Mouse (Mus musculus) common myeloid progenitor, adult 5-6 weeks (primary cell): Measurements from ENCODE around the gene Insig1. TPM values are rescaled to one million over a fixed set of nuclear protein-coding genes. Genes with fewer than 3 reads are reported as not detected.

ENCODE experiments used
- ATAC-seq: replicated peaks from 2 replicates; pipeline ENCODE4 v1.8.0; 2016; ENCODE audit warnings: low read depth, mild to moderate bottlenecking, moderate TSS enrichment, inconsistent platforms; ENCODE audit not compliant: poor library complexity, severe bottlenecking
- total RNA-seq: library from RNA; stranded (forward); fragments of 200-1000, 187-1606 nt; gene quantifications from 2 replicates; pipeline ENCODE4 v1.2.3, GENCODE M21; 2017

The Insig1 gene
- 37.7 and 38.2 TPM in 2 replicates for total RNA-seq

GRCm38 (mm10) chr5:28070828-28071455 is at the start of gene Insig1:
TSS of gene Insig1 (plus strand) at chr5:28071363.
- ATAC-seq: peak; percentile 77

GRCm38 (mm10) chr5:28023452-28023851 is 47.7 kb upstream of the Insig1 start:
- no peak for ATAC-seq

GRCm38 (mm10) chr5:28031577-28032236 is 39.5 kb upstream of the Insig1 start:
- no peak for ATAC-seq

DNA sequence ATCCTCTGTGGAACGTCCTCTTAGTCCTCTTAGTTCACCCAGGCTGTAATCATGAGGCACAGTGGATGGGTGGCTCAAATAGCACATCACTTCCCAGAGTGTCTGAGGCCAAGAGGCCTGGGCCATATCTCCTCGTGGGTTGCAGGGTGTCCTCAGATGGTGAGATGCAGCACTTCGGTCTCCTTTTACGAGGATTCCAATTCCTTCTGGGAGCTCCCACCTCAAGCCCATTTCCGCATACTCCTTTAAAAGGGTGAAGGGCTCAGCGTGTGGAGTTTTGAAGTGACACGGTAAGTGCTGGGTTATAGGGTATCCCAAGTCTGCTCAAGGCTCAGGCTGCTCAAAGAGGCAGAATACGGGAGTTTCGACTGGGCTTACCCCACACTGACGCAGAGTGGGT is 38.3 kb upstream of the Insig1 start:
- ATAC-seq: no peak

DNA sequence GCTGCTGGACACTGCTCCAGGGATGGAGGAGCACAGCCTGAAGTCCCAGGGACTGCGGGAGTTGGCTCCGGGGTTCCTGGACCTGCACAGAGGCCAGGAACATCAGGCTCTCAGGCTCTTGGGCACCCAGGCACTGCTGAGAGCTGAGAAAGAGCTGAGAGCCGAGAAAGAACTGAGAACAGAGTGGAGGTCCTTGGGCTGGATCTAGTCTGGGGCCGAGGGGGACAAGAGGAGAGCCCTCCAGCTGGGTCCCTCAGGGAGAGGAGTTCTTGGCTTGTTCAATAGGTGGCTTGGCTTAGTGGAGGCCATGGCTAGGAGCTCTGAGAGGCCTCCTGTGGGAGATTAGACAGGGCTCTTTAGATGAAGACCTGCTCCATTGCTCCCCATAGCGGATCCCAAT is 37.9 kb upstream of the Insig1 start:
- no peak for ATAC-seq

GRCm38 (mm10) chr5:28033826-28034225 is 37.3 kb upstream of the Insig1 start:
- ATAC-seq: no peak

DNA sequence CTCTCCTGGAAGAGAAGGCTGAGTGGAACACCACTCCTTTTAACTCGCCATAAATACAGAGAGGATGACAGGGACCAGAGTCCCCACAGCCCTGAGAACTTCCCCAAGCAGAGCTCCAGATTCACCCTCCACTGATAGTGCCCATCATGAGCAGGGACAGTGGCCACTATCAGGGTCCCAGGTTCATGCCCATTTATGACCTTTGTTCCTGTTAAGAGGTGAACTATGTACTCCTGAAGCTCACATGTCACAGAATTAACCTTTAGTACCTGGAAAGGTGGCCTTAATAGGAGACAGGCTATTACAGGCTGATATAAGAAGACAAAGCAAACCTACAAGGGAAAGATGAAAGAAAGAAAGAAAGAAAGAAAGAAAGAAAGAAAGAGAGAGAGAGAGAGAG is 35.2 kb upstream of the Insig1 start:
- ATAC-seq: no peak

DNA sequence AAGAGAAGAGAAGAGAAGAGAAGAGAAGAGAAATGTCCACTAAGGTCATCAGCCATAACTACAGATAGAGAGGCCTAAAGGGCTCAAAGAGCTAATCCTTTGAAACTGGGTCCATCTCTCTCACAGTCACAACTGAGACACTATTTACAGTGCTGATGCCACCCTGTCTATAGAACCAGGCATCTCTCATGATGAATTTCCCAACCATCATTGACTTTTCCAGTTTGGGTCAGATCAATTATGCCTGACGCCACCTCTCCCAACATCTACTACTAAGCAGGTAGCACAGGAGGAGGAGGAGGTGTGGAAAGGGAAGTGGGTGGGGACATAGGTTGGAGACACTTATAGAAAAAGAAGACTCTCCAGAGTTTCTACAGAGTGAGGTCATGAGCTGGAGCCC is 34.6 kb upstream of the Insig1 start:
- ATAC-seq: no peak

DNA sequence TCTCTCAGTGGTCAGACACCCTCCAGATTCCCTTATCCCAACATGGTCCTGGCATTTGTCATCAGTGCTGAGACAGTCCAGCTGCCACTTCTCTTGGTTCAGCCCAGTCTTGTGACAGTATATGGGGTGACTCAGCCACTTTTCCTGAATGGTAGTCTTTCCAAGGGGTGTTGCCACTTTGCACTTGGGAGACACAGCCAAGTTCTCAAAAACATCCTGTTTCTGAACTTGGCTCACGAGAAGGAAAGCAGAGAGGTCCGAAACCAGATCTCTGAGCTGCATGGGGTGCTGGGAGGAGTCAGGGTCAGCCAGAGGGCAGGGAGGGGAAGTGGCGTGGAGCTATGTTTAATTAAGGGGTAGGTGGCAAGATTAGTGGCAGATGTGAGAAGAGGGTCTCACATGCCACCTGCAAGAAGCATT is 34.0 kb upstream of the Insig1 start:
- peak; percentile 77 for ATAC-seq

DNA sequence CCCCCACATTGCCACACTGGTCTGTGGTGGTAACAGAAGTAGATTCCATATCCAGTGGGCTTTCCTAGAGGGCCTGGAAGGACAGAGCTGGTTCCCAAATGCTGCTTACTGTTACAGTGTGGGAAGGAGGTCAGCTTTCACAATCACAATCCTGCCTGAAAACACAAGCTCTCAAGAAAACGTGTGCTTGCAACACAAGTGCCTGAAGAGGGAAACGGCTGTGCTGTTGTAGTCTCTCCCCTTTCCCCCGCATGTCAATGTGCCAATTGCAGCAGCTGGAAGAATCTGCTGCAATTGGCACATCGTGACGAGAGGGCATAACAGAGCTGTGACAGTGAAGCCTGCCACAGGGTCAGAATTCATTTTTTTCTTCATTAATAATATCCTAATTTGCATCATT is 33.5 kb upstream of the Insig1 start:
- peak; percentile 40 for ATAC-seq

DNA sequence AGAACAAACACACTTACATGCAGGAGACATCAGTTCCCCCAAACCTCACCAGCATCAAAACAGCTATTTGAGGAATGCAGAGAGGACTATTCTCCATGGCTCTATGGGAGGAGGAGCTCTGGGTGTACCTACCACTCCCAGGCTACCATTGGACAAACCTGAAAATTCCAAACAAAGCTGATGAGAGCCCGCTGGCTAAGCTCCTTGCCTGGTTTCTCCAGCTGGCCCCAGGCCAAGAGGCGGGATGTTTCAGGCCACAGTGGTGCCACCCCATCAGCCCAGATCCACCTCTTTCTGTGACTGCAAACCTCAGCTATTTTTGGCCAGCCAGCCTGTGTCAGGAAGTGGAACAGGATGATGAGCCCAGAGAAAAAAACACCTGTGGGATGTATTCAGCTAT is 33.0 kb upstream of the Insig1 start:
- ATAC-seq: 0 out of 2 replicates have a peak, but pooled peaks have one; percentile 40

- no peak for ATAC-seq
Measured at GRCm38 (mm10) chr5:28039746-28040655, 31.2 kb upstream of the Insig1 start.

GRCm38 (mm10) chr5:28040726-28041125 is 30.4 kb upstream of the Insig1 start:
- no peak for ATAC-seq

- no peak for ATAC-seq
Measured at GRCm38 (mm10) chr5:28042021-28042420, 29.1 kb upstream of the Insig1 start.

DNA sequence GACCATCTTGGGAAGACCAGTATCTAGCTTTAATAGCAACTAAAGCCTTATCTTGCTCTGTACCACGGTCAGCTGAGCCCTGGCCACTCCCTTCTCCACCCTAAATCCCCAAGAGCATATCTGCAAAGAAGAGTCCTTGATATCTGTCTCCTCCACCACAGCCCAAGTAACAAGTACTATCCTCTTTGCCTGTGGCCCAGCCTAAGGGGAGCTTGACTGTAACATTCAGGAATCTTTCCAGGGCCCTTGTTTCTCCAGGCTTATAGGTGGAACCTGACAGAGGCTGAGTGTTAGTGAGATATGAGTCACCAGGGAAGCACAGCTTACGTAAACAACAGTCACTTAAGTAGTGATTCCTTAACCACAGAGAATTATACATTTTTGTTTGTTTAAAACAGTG is 28.4 kb upstream of the Insig1 start:
- ATAC-seq: 0 out of 2 replicates have a peak, but pooled peaks have one; percentile 20

GRCm38 (mm10) chr5:28043386-28043785 is 27.8 kb upstream of the Insig1 start:
- ATAC-seq: no peak

DNA sequence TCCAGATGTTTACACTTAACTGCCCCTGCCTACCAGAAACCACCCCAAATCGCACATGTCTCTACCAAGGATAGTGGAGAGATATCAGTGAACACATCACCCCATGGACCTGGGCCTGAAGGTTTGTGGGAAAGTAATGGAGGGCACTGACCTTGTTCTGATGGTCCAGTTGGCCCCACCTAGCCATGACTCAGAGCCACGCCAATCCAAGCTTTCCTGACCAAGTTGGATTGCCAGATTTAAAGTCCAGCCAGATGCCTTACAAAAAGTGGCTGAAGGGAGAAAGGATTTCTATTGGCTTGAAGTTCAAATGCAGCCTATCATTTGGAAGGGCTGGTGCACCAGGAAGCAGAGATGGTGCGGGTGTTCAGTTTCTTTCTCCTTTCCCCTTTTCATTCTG is 24.2 kb upstream of the Insig1 start:
- ATAC-seq: no peak

GRCm38 (mm10) chr5:28047961-28048360 is 23.2 kb upstream of the Insig1 start:
- no peak for ATAC-seq

DNA sequence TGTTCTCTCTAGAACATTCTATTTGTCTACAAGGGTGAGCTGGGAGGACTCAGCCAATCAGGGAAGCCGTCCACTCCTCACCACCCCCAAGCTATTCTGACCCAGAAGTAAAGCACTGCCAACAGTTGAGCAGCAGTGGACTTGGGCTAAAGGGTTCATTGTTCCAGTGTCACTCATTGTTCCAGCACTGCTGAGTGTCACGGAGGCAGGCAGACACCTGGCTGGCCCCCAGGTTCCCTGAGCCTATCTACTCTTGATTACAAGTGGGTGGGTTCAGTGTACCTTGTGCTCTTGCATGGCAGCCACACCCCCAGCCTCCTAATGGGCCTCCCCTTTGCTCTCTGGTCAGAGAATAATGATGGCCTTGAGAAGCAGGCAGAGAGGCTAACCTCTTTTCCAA is 15.7 kb upstream of the Insig1 start:
- ATAC-seq: no peak

DNA sequence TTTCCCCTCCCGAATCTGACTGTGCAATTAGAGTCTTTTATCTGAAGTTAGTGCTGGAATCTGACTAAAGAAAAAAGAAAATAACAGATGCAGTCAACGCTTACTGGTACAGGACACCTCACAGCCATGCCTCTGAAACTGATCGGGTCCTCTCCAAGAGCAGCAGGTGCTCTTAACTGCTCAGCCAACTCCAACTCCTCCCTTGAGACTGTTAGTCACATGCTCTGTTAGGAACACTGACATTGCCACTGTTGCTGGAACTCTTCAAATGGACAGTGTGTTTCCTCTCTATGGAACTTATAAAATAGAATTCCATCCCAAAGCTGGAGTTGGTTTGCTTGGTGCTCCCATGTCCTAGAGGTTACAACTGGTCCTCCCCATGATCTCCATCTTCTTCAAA is 14.3 kb upstream of the Insig1 start:
- no peak for ATAC-seq

- ATAC-seq: no peak
Measured at GRCm38 (mm10) chr5:28060506-28060905, 10.7 kb upstream of the Insig1 start.
